Mouse (Mus musculus) lung, postnatal 0 days (tissue): ENCODE results near the gene Pak7.

Experiments
- CTCF ChIP-seq: IDR thresholded peaks from 2 replicates; pipeline ENCODE4 v1.5.1; 2016; ENCODE audit warnings: antibody characterized with exemption, mild to moderate bottlenecking
- EP300 ChIP-seq: IDR thresholded peaks from 2 replicates; pipeline ENCODE4 v1.6.1; 2016; ENCODE audit warnings: antibody characterized with exemption, mild to moderate bottlenecking, control low read depth

DNA sequence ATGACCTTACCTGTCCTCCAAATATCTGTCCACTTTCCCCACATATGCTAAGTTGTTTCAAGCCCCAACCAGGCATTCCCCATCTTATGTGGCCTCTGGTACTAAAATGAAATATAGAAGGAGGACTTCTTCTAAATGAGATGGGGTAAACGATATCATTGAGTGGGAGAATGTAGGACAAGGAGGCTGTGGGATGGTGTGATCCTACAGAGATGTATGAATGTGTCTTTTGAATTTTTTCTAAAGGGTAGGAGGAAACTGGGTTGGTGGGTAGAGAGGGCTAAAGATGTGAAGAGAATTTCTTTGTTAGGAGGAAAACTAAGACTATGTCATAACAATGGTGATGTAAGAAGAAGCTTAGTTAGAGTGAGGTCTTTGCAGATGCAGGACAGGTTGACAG, 57.8 kb downstream of the Pak7 start:
- TF ChIP-seq CTCF: no peak
- no peak for TF ChIP-seq EP300
